Mouse (Mus musculus): ENCODE measurements around the gene Wdr81. TPM values are rescaled to one million over a fixed set of nuclear protein-coding genes. Genes with fewer than 3 reads are reported as not detected.

Gene Wdr81
- 0.06 TPM for polyA plus RNA-seq (2014; fragmentation: Illumina TruSeq; extraction: RNeasy Lipid Tissue Mini Kit (QIAGEN cat#74804); ENCODE audit: low read depth, low replicate concordance)

GRCm38 (mm10) chr11:75453991-75454930 is at the start of gene Wdr81:
TSS of gene Wdr81 (minus strand) at chr11:75454717.

GRCm38 (mm10) chr11:75486601-75487285 is 32.2 kb upstream of the Wdr81 start, which contains the start of gene Prpf8:
TSS of gene Prpf8 (plus strand) at chr11:75486816.

GRCm38 (mm10) chr11:75460844-75461742 is 6.6 kb upstream of the Wdr81 start, which contains the start of gene Tlcd2:
TSS of gene Tlcd2 (plus strand) at chr11:75461715.

GRCm38 (mm10) chr11:75439363-75439762 is 15.2 kb downstream of the Wdr81 start, which contains the start of gene Serpinf2:
TSS of gene Serpinf2 (minus strand) at chr11:75439591.

GRCm38 (mm10) chr11:75422013-75422792 is 32.3 kb downstream of the Wdr81 start, which contains the start of gene Serpinf1:
TSS of gene Serpinf1 (minus strand) at chr11:75422701.

Other genes starting within 250 kb of the Wdr81 start
- 25.2 TPM for gene Rpa1, start 106.4 kb downstream of the Wdr81 start, polyA plus RNA-seq (2014; fragmentation: Illumina TruSeq; extraction: RNeasy Lipid Tissue Mini Kit (QIAGEN cat#74804); ENCODE audit: low read depth, low replicate concordance)
- 2.5 TPM for gene Smyd4, start 106.3 kb downstream of the Wdr81 start, polyA plus RNA-seq (2014; fragmentation: Illumina TruSeq; extraction: RNeasy Lipid Tissue Mini Kit (QIAGEN cat#74804); ENCODE audit: low read depth, low replicate concordance)
- gene Serpinf1, start 32.0 kb downstream of the Wdr81 start, polyA plus RNA-seq (2014; fragmentation: Illumina TruSeq; extraction: RNeasy Lipid Tissue Mini Kit (QIAGEN cat#74804); ENCODE audit: low read depth, low replicate concordance) = 1.6 TPM
- gene Serpinf2, start 15.1 kb downstream of the Wdr81 start, polyA plus RNA-seq (2014; fragmentation: Illumina TruSeq; extraction: RNeasy Lipid Tissue Mini Kit (QIAGEN cat#74804); ENCODE audit: low read depth, low replicate concordance) = not detected
- 8.8 TPM for gene Tlcd2, start 7.0 kb upstream of the Wdr81 start, polyA plus RNA-seq (2014; fragmentation: Illumina TruSeq; extraction: RNeasy Lipid Tissue Mini Kit (QIAGEN cat#74804); ENCODE audit: low read depth, low replicate concordance)
- gene Prpf8, start 32.1 kb upstream of the Wdr81 start, polyA plus RNA-seq (2014; fragmentation: Illumina TruSeq; extraction: RNeasy Lipid Tissue Mini Kit (QIAGEN cat#74804); ENCODE audit: low read depth, low replicate concordance) = 28.1 TPM
- gene Rilp, start 55.4 kb upstream of the Wdr81 start, polyA plus RNA-seq (2014; fragmentation: Illumina TruSeq; extraction: RNeasy Lipid Tissue Mini Kit (QIAGEN cat#74804); ENCODE audit: low read depth, low replicate concordance) = 0.47 TPM
- gene Scarf1, start 58.8 kb upstream of the Wdr81 start, polyA plus RNA-seq (2014; fragmentation: Illumina TruSeq; extraction: RNeasy Lipid Tissue Mini Kit (QIAGEN cat#74804); ENCODE audit: low read depth, low replicate concordance) = not detected
- gene Slc43a2, start 77.0 kb upstream of the Wdr81 start, polyA plus RNA-seq (2014; fragmentation: Illumina TruSeq; extraction: RNeasy Lipid Tissue Mini Kit (QIAGEN cat#74804); ENCODE audit: low read depth, low replicate concordance) = 2.4 TPM
- gene Pitpna, start 133.4 kb upstream of the Wdr81 start, polyA plus RNA-seq (2014; fragmentation: Illumina TruSeq; extraction: RNeasy Lipid Tissue Mini Kit (QIAGEN cat#74804); ENCODE audit: low read depth, low replicate concordance) = 235 TPM
- gene Inpp5k, start 176.3 kb upstream of the Wdr81 start, polyA plus RNA-seq (2014; fragmentation: Illumina TruSeq; extraction: RNeasy Lipid Tissue Mini Kit (QIAGEN cat#74804); ENCODE audit: low read depth, low replicate concordance) = 59.1 TPM
- 8.8 TPM for gene Myo1c, start 195.8 kb upstream of the Wdr81 start, polyA plus RNA-seq (2014; fragmentation: Illumina TruSeq; extraction: RNeasy Lipid Tissue Mini Kit (QIAGEN cat#74804); ENCODE audit: low read depth, low replicate concordance)
- gene Crk, start 224.5 kb upstream of the Wdr81 start, polyA plus RNA-seq (2014; fragmentation: Illumina TruSeq; extraction: RNeasy Lipid Tissue Mini Kit (QIAGEN cat#74804); ENCODE audit: low read depth, low replicate concordance) = 290 TPM